8 mouse cellular contexts compared by ENCODE assay signal in the genomic region with DNA sequence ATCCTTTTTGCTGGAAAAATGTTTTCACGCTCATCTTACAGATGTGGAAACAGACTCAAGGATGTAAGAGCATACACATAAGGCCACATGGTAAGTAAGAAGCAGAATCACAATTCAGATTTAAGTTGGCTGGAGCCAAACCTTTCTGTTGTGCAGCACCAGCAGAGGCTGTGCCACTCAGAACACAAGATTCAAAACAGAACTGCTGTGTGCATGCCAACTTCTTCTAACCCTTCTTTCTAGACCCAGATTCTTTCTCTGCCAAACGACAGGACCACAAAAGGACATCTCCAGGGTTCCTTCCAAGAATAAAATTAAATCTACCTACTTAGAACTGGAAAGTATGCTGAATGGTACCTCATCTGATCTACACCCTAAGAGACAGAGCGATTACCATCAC. TPM values are rescaled to one million over a fixed set of nuclear protein-coding genes. Genes with fewer than 3 reads are reported as not detected.
DNase-seq lines count a peak whose midpoint lies in the region; ATAC-seq and TF ChIP-seq lines count a peak whose summit lies in the region.

No protein-coding gene starts in this region.

- no peaks in the 10 kb centered on the region for H3K9me3 ChIP-seq in embryonic facial prominence, embryonic 15.5 days (replicated peaks)
- no peaks in the 10 kb centered on the region for H3K9me3 ChIP-seq in limb, embryonic 13.5 days

- intact Hi-C loops in heart, adult 2 months (cut with DNase I) = no loop called here
- intact Hi-C loops in left cerebral cortex, postnatal 25 days (cut with DNase I) = no loop called here
- intact Hi-C loops in left cerebral cortex, postnatal 4 days (cut with DNase I) = no loop called here

- H3K79me2 ChIP-seq in heart, adult 2 months (replicated peaks; ENCODE audit: control insufficient read depth, insufficient read depth, low read length) = peaks cover 1% of the 10 kb centered on the region

- WGBS in heart, adult 2 months = 57% methylated on average over 3 of the region's 3 CpGs
- 44% methylated on average over 3 of the region's 3 CpGs for WGBS in embryonic facial prominence, embryonic 15.5 days
- 83% methylated on average over 3 of the region's 3 CpGs for WGBS in limb, embryonic 13.5 days

- H3K27ac ChIP-seq in heart, adult 2 months = peak overlapping the region; percentile 67
- peak overlapping the region; percentile 90 for H3K27ac ChIP-seq in embryonic facial prominence, embryonic 15.5 days (replicated peaks)
- H3K27ac ChIP-seq in limb, embryonic 13.5 days = peak overlapping the region; percentile 65

- H3K36me3 ChIP-seq in heart, adult 2 months (ENCODE audit: control insufficient read depth, insufficient read depth, low read length) = peaks cover 22% of the 10 kb centered on the region
- no peaks in the 10 kb centered on the region for H3K36me3 ChIP-seq in embryonic facial prominence, embryonic 15.5 days
- 0 out of 2 replicates have a peak, but pooled peaks cover 4% of the 10 kb centered on the region for H3K36me3 ChIP-seq in limb, embryonic 13.5 days

- no peak for TF ChIP-seq POLR2A in heart, adult 2 months (IDR thresholded peaks at IDR 0.05; ENCODE audit: insufficient read depth, low read depth, low read length)

- H3K27me3 ChIP-seq in heart, adult 2 months (ENCODE audit: control insufficient read depth, insufficient read depth, low read length) = no peaks in the 10 kb centered on the region
- no peaks in the 10 kb centered on the region for H3K27me3 ChIP-seq in embryonic facial prominence, embryonic 15.5 days
- H3K27me3 ChIP-seq in limb, embryonic 13.5 days = no peaks in the 10 kb centered on the region

- DNase-seq in heart, adult 2 months = no peak
- DNase-seq in heart, adult 11 months = no peak
- DNase-seq in left cerebral cortex, postnatal 25 days (ENCODE audit: low spot score in 2 of 2) = peak; percentile 15 to 58
- DNase-seq in left cerebral cortex, postnatal 4 days = no peak
- DNase-seq in adrenal gland, adult 2 months = no peak
- no peak for DNase-seq in spleen, postnatal 14 days (ENCODE audit: low spot score in 2 of 2)

- H3K4me2 ChIP-seq in embryonic facial prominence, embryonic 15.5 days (replicated peaks) = peak overlapping the region; percentile 19
- H3K4me2 ChIP-seq in limb, embryonic 13.5 days (replicated peaks) = no peak overlapping the region

- peak; percentile 40; the same call in 1 of the 2 replicates for ATAC-seq in embryonic facial prominence, embryonic 15.5 days (ENCODE audit: insufficient number of reproducible peaks, low FRiP score, low TSS enrichment, low read depth)
- ATAC-seq in limb, embryonic 13.5 days (ENCODE audit: low FRiP score, low read depth) = no peak

- no peak for TF ChIP-seq EP300 in heart, adult 2 months (IDR thresholded peaks at IDR 0.05; ENCODE audit: insufficient read depth, low read depth, low read length)

- H3K9ac ChIP-seq in heart, adult 2 months (ENCODE audit: low read depth, low read length) = no peak overlapping the region
- H3K9ac ChIP-seq in embryonic facial prominence, embryonic 15.5 days = 0 out of 2 replicates have a peak overlapping the region, but pooled peaks have one; percentile 9
- H3K9ac ChIP-seq in limb, embryonic 13.5 days = peak overlapping the region; percentile 1; the same call in 1 of the 2 replicates

- no peak overlapping the region for H3K4me3 ChIP-seq in heart, adult 2 months
- no peak overlapping the region for H3K4me3 ChIP-seq in embryonic facial prominence, embryonic 15.5 days (replicated peaks)
- H3K4me3 ChIP-seq in limb, embryonic 13.5 days = no peak overlapping the region

- peaks cover 20% of the 10 kb centered on the region for H3K4me1 ChIP-seq in heart, adult 2 months (ENCODE audit: control insufficient read depth, insufficient read depth, low read length)
- H3K4me1 ChIP-seq in embryonic facial prominence, embryonic 15.5 days = peaks cover 49% of the 10 kb centered on the region
- peaks cover 38% of the 10 kb centered on the region for H3K4me1 ChIP-seq in limb, embryonic 13.5 days

- TF ChIP-seq CTCF in heart, adult 2 months (IDR thresholded peaks at IDR 0.05) = no peak

RNA-seq across cellular contexts. Expression of gene Uchl4, which starts 3.3 kb away (rescaled TPM):
- total RNA-seq in heart, adult 2 months (2021) = 1 to 10 TPM; 2.3 to 2.4 TPM
- 0.21 and 0.44 TPM in 2 replicates for polyA plus RNA-seq in heart, adult 2 months (2012; rRNA removed)
- 1 to 10 TPM; 2.1 to 4.6 TPM for total RNA-seq in left cerebral cortex, postnatal 25 days (2021)
- total RNA-seq in left cerebral cortex, postnatal 4 days (2021) = 1 to 10 TPM; 7.1 to 7.3 TPM
- 2.1 and 3.2 TPM in 2 replicates for polyA plus RNA-seq in embryonic facial prominence, embryonic 15.5 days (2015; fragmentation: Nextera tagmentation; extraction: Ambion mirVana)
- polyA plus RNA-seq in limb, embryonic 13.5 days (2015; fragmentation: Nextera tagmentation; extraction: Ambion mirVana) = 3.0 and 3.2 TPM in 2 replicates
- total RNA-seq in adrenal gland, adult 2 months (2021) = 1 to 10 TPM; 1.8 to 2.2 TPM
- polyA plus RNA-seq in adrenal gland, adult 2 months (2012; rRNA removed) = not detected in 2 replicates

RNA-seq across cellular contexts. Expression of gene Map2k1, which starts 21.8 kb away (rescaled TPM):
- total RNA-seq in heart, adult 2 months (2021) = 10 to 100 TPM; 47.2 to 47.5 TPM
- 30.0 and 43.3 TPM in 2 replicates for polyA plus RNA-seq in heart, adult 2 months (2012; rRNA removed)
- total RNA-seq in left cerebral cortex, postnatal 25 days (2021) = 100 to 1,000 TPM; 286 to 290 TPM
- 10 to 100 TPM; 65.3 to 70.6 TPM for total RNA-seq in left cerebral cortex, postnatal 4 days (2021)
- polyA plus RNA-seq in embryonic facial prominence, embryonic 15.5 days (2015; fragmentation: Nextera tagmentation; extraction: Ambion mirVana) = 99.5 and 100 TPM in 2 replicates
- polyA plus RNA-seq in limb, embryonic 13.5 days (2015; fragmentation: Nextera tagmentation; extraction: Ambion mirVana) = 79.0 and 80.1 TPM in 2 replicates
- 100 to 1,000 TPM in 1 of 2 experiments, 10 to 100 TPM in 1; 64.3 to 103 TPM for total RNA-seq in adrenal gland, adult 2 months (2021)
- polyA plus RNA-seq in adrenal gland, adult 2 months (2012; rRNA removed) = 29.1 and 34.1 TPM in 2 replicates

RNA-seq across cellular contexts. Expression of gene Tipin, which starts 49.7 kb away (rescaled TPM):
- total RNA-seq in heart, adult 2 months (2021) = 1 to 10 TPM; 9.2 to 9.3 TPM
- 3.8 and 7.2 TPM in 2 replicates for polyA plus RNA-seq in heart, adult 2 months (2012; rRNA removed)
- 10 to 100 TPM; 14.9 to 16.7 TPM for total RNA-seq in left cerebral cortex, postnatal 25 days (2021)
- total RNA-seq in left cerebral cortex, postnatal 4 days (2021) = 10 to 100 TPM; 25.1 to 25.2 TPM
- 171 and 185 TPM in 2 replicates for polyA plus RNA-seq in embryonic facial prominence, embryonic 15.5 days (2015; fragmentation: Nextera tagmentation; extraction: Ambion mirVana)
- polyA plus RNA-seq in limb, embryonic 13.5 days (2015; fragmentation: Nextera tagmentation; extraction: Ambion mirVana) = 218 and 225 TPM in 2 replicates
- total RNA-seq in adrenal gland, adult 2 months (2021) = 10 to 100 TPM; 10.2 to 27.9 TPM
- 0.19 and 0.48 TPM in 2 replicates for polyA plus RNA-seq in adrenal gland, adult 2 months (2012; rRNA removed)

RNA-seq across cellular contexts. Expression of gene Snapc5, which starts 52.6 kb away (rescaled TPM):
- total RNA-seq in heart, adult 2 months (2021) = 10 to 100 TPM; 22.8 to 23.2 TPM
- polyA plus RNA-seq in heart, adult 2 months (2012; rRNA removed) = 12.1 and 15.8 TPM in 2 replicates
- total RNA-seq in left cerebral cortex, postnatal 25 days (2021) = 10 to 100 TPM; 21.5 to 22.7 TPM
- 10 to 100 TPM; 18.3 to 18.8 TPM for total RNA-seq in left cerebral cortex, postnatal 4 days (2021)
- polyA plus RNA-seq in embryonic facial prominence, embryonic 15.5 days (2015; fragmentation: Nextera tagmentation; extraction: Ambion mirVana) = 30.2 and 35.3 TPM in 2 replicates
- polyA plus RNA-seq in limb, embryonic 13.5 days (2015; fragmentation: Nextera tagmentation; extraction: Ambion mirVana) = 30.4 and 30.5 TPM in 2 replicates
- total RNA-seq in adrenal gland, adult 2 months (2021) = 10 to 100 TPM; 26.0 to 28.5 TPM
- 2.1 and 2.2 TPM in 2 replicates for polyA plus RNA-seq in adrenal gland, adult 2 months (2012; rRNA removed)

RNA-seq across cellular contexts. Expression of gene Rpl4, which starts 58.5 kb away (rescaled TPM):
- 100 to 1,000 TPM; 436 to 501 TPM for total RNA-seq in heart, adult 2 months (2021)
- polyA plus RNA-seq in heart, adult 2 months (2012; rRNA removed) = 261 and 333 TPM in 2 replicates
- 100 to 1,000 TPM; 485 to 487 TPM for total RNA-seq in left cerebral cortex, postnatal 25 days (2021)
- total RNA-seq in left cerebral cortex, postnatal 4 days (2021) = 100 to 1,000 TPM; 735 to 744 TPM
- polyA plus RNA-seq in embryonic facial prominence, embryonic 15.5 days (2015; fragmentation: Nextera tagmentation; extraction: Ambion mirVana) = 1,153 and 1,206 TPM in 2 replicates
- polyA plus RNA-seq in limb, embryonic 13.5 days (2015; fragmentation: Nextera tagmentation; extraction: Ambion mirVana) = 1,136 and 1,154 TPM in 2 replicates
- total RNA-seq in adrenal gland, adult 2 months (2021) = 1,000 to 10,000 TPM in 1 of 2 experiments, 100 to 1,000 TPM in 1; 966 to 1,016 TPM
- polyA plus RNA-seq in adrenal gland, adult 2 months (2012; rRNA removed) = 83.8 and 120 TPM in 2 replicates

Comparison
In these comparisons a context has a peak if more than half of its experiments do, and no peak if none do; other contexts are left out.
1. DNase-seq: peak in left cerebral cortex, postnatal 25 days (2 of 2); none in heart, adult 2 months (0 of 2), heart, adult 11 months (single experiment), left cerebral cortex, postnatal 4 days (single experiment), adrenal gland, adult 2 months (single experiment) and spleen, postnatal 14 days (0 of 2).
2. Peak in every context shown above with its lines, with median percentiles within 50 percentile points of each other: H3K27ac ChIP-seq.